Mouse (Mus musculus): ENCODE results near the gene Sh3bp5. TPM values are rescaled to one million over a fixed set of nuclear protein-coding genes. Genes with fewer than 3 reads are reported as not detected.

The Sh3bp5 gene
- 10 to 100 TPM in 1 of 2 experiments, 1 to 10 TPM in 1; 1.8 to 20.6 TPM for polyA plus RNA-seq (2012; fragmentation: generic; extraction: Trizol)

DNA sequence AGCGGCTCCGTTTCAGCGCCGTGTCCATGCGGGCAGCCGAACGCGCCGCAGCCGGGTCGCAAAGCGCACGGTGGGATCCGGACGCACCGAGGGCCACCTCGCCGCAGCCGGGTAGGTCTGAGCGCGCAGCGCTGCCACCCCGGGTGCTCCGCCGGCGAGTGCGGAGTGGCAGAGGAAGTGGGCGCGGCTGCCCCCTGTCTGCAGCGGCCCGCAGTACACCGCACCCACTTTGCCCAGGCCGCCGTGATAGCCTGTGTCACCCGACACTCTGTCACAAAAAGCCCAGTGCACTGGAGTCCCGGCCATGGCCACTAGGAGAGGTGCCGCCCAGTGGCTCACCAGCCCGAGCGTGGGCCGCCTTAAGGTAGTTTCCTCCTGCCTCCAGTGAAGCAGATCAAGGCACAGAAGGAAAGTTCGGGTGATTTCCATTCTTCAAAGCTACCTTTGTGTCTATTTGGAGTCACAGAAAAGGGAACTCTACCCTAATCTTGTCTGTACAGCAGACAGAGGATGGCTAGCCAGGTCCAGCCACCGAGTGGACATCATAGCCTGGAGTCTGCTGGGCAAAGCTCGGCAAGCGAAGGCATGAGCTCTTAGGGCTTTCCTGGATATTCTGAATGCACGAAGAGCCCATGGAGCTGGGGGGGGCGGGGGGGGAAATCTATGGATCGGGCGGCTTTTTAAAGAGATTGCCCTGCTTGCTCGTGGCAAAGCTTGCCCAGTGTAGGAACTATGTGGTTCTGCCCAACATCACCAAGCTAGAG is at the start of gene Sh3bp5:
Gene Sh3bp5, minus strand, starts transcription at position 149 of the 764 bp plus-strand sequence.

DNA sequence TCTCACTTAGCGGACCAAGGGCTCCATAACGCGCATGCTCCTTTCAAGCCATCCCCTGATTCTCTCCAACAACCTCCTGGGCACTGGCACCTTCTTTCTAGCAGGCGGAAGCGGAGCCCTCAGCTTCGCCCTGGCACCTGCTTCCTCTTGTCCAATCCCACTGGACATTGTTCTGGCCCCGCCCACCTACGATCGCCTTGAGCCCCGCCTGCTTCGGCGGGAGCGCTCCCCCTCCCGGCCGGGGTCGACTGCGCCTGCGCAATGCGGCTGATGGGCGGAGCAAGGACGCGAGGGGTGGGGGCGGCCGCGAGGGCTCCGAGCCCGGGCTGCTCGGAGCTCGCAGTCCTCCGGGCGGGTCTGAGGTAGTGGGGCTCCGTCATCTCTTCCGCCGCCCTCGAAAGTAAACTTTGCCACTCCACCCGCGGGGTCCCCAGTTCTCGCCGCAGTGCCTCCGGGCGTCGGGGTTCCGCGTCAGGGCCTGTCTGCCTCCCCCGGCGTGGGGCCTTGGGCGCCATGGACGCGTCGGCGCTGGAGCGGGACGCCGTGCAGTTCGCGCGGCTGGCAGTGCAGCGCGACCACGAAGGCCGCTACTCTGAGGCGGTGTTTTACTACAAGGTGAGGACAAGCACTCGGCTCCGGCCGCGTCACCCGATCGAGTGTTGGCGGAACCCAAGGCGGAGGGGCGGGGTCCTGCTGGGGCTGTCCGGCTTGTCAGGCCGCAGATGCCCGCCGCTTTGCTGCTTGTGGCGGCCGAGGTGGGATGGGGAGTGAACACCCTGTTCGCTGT is 99.3 kb downstream of the Sh3bp5 start, which contains the start of gene Capn7:
Gene Capn7, plus strand, starts transcription at position 270 of the 787 bp plus-strand sequence.

DNA sequence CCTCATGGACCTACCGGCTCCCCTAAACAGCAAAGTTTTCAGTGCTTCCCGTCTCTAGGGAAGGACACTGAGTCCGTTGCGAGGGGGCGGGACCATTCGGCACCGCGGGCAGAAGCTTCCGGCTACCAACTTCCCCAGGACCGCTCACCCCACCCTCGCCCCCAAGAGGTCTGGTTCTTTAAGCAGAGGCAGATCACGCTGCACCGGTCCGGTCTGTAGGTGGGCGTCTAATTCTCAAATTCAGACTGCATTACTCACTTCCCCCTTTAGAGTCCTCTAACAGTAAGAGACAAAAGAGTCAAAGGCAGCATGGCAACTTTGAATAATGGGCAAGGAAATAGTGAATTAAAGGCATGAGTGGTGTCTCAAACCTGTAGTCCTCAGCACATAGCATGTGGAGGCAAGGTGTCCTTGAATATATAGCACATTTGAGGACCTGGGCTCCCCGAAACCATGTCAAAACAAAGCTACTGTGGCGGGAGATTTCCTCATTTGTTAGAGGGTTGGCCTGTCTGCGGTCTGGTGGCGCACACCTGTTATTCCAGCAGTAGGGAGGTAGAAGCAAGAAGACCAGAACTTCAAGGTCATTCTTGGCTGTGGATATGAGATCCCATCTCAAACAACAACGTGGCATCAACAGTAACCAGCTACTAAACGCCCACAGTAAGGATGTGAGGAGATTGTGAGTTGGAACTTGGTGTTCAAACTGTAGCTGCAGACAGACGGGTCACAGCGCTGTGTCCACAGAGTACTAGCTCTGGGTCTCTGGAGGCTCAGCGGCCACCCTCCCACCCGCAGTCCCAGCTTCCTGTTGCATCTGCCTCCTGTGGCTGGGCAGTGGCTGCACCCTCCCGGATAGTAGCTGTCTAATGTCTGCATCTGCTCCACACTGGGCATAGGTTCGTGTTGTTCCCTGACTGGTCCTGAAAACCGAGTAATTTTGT is 111.8 kb downstream of the Sh3bp5 start, which contains the start of gene Dnah1:
Gene Dnah1, minus strand, starts transcription at position 48 of the 944 bp plus-strand sequence.

Other genes starting within 250 kb of the Sh3bp5 start
- gene Tnnc1, start 227.8 kb downstream of the Sh3bp5 start, polyA plus RNA-seq (2012; fragmentation: generic; extraction: Trizol), result 10 to 100 TPM in 1 of 2 experiments, 1 to 10 TPM in 1; 5.0 to 10.6 TPM
- 100 to 1,000 TPM in 1 of 2 experiments, 10 to 100 TPM in 1; 61.9 to 240 TPM for gene Nisch, start 219.1 kb downstream of the Sh3bp5 start, polyA plus RNA-seq (2012; fragmentation: generic; extraction: Trizol)
- under 1 TPM; under 0.01 to 0.34 TPM for gene Sema3g, start 218.2 kb downstream of the Sh3bp5 start, polyA plus RNA-seq (2012; fragmentation: generic; extraction: Trizol)
- 1 to 10 TPM; 1.4 to 5.0 TPM for gene Phf7, start 184.8 kb downstream of the Sh3bp5 start, polyA plus RNA-seq (2012; fragmentation: generic; extraction: Trizol)
- gene Bap1, start 184.6 kb downstream of the Sh3bp5 start, polyA plus RNA-seq (2012; fragmentation: generic; extraction: Trizol), result 10 to 100 TPM; 15.3 to 31.4 TPM
- gene Dnah1, start 112.2 kb downstream of the Sh3bp5 start, polyA plus RNA-seq (2012; fragmentation: generic; extraction: Trizol), result under 1 TPM in 1 of 2 experiments, not detected in 1; under 0.01 TPM
- gene Capn7, start 99.4 kb downstream of the Sh3bp5 start, polyA plus RNA-seq (2012; fragmentation: generic; extraction: Trizol), result 1 to 10 TPM in 1 of 2 experiments, under 1 TPM in 1; 0.25 to 5.8 TPM
- 1 to 10 TPM; 1.1 to 6.3 TPM for gene Eaf1, start 58.3 kb upstream of the Sh3bp5 start, polyA plus RNA-seq (2012; fragmentation: generic; extraction: Trizol)
- 10 to 100 TPM in 1 of 2 experiments, 1 to 10 TPM in 1; 1.2 to 11.4 TPM for gene Mettl6, start 59.0 kb upstream of the Sh3bp5 start, polyA plus RNA-seq (2012; fragmentation: generic; extraction: Trizol)
- under 1 TPM; 0.02 to 0.17 TPM for gene Colq, start 155.3 kb upstream of the Sh3bp5 start, polyA plus RNA-seq (2012; fragmentation: generic; extraction: Trizol)
- gene Gm49387, start 204.8 kb upstream of the Sh3bp5 start, polyA plus RNA-seq (2012; fragmentation: generic; extraction: Trizol), result not detected
- gene Btd, start 204.9 kb upstream of the Sh3bp5 start, polyA plus RNA-seq (2012; fragmentation: generic; extraction: Trizol), result 10 to 100 TPM; 15.2 to 53.8 TPM
- 10 to 100 TPM in 1 of 2 experiments, 1 to 10 TPM in 1; 1.5 to 12.1 TPM for gene Hacl1, start 205.2 kb upstream of the Sh3bp5 start, polyA plus RNA-seq (2012; fragmentation: generic; extraction: Trizol)